Mouse (Mus musculus): ENCODE results near the gene Dclre1c. TPM values are rescaled to one million over a fixed set of nuclear protein-coding genes. Genes with fewer than 3 reads are reported as not detected.
"Not testable (repeated sequence)": the region's sequence is repeated elsewhere in the genome, so short reads cannot be mapped to it uniquely, and the experiment has no call there.

Dclre1c gene
- polyA plus RNA-seq (2012; rRNA removed) = 9.2 and 9.5 TPM in 2 replicates

- TF ChIP-seq POLR2A (IDR thresholded peaks at IDR 0.05; ENCODE audit: borderline replicate concordance, insufficient read depth, low read length) (peak; percentile 43; the same call in 1 of the 2 replicates), CTCF (IDR thresholded peaks at IDR 0.05; ENCODE audit: borderline replicate concordance, insufficient read depth, low read depth, low read length) (no peak)
- DNase-seq = peak; percentile 81 to 85
- Histone ChIP-seq H3K4me3 (replicated peaks; ENCODE audit: insufficient read depth, low read depth, low read length) (peak within 1 kb of the TSS; percentile 97), H3K4me1 (ENCODE audit: control insufficient read depth, insufficient read depth, low read length) (no peaks in the 10 kb centered on the region), H3K27ac (ENCODE audit: insufficient read depth, low read length) (no peak within 1 kb of the TSS), H3K27me3 (ENCODE audit: control insufficient read depth, insufficient read depth, low read length) (no peaks in the 10 kb centered on the region)
- under 1% methylated on average over 29 of the region's 29 CpGs for whole genome bisulfite sequencing
These were observed at the start of gene Dclre1c for GRCm38 (mm10) chr2:3423841-3424578. Dclre1c (plus strand) TSS chr2:3424131.

GRCm38 (mm10) chr2:3387105-3387860 is 36.6 kb upstream of the Dclre1c start:
- Histone ChIP-seq H3K27ac (ENCODE audit: insufficient read depth, low read length) (no peak overlapping the region), H3K4me3 (replicated peaks; ENCODE audit: insufficient read depth, low read depth, low read length) (no peak overlapping the region), H3K4me1 (ENCODE audit: control insufficient read depth, insufficient read depth, low read length) (no peaks in the 10 kb centered on the region), H3K27me3 (ENCODE audit: control insufficient read depth, insufficient read depth, low read length) (no peaks in the 10 kb centered on the region)
- WGBS = 73% methylated on average over 6 of the region's 6 CpGs
- DNase-seq = no peak
- TF ChIP-seq POLR2A (IDR thresholded peaks at IDR 0.05; ENCODE audit: borderline replicate concordance, insufficient read depth, low read length) (no peak), CTCF (IDR thresholded peaks at IDR 0.05; ENCODE audit: borderline replicate concordance, insufficient read depth, low read depth, low read length) (no peak)

GRCm38 (mm10) chr2:3391945-3392344 is 32.0 kb upstream of the Dclre1c start:
- Histone ChIP-seq H3K4me3 (replicated peaks; ENCODE audit: insufficient read depth, low read depth, low read length) (no peak overlapping the region), H3K27ac (ENCODE audit: insufficient read depth, low read length) (no peak overlapping the region), H3K4me1 (ENCODE audit: control insufficient read depth, insufficient read depth, low read length) (no peaks in the 10 kb centered on the region), H3K27me3 (ENCODE audit: control insufficient read depth, insufficient read depth, low read length) (no peaks in the 10 kb centered on the region)
- no peak for DNase-seq
- 78% methylated on average over 2 of the region's 2 CpGs for WGBS
- TF ChIP-seq CTCF (IDR thresholded peaks at IDR 0.05; ENCODE audit: borderline replicate concordance, insufficient read depth, low read depth, low read length) (no peak), POLR2A (IDR thresholded peaks at IDR 0.05; ENCODE audit: borderline replicate concordance, insufficient read depth, low read length) (no peak)

GRCm38 (mm10) chr2:3397110-3397509 is 26.8 kb upstream of the Dclre1c start, which contains the start of gene Olah:
Olah (minus strand) TSS chr2:3397210.
- not testable (repeated sequence) for H3K27me3 ChIP-seq (ENCODE audit: control insufficient read depth, insufficient read depth, low read length); DNase-seq; H3K27ac ChIP-seq (ENCODE audit: insufficient read depth, low read length); H3K4me1 ChIP-seq (ENCODE audit: control insufficient read depth, insufficient read depth, low read length); H3K4me3 ChIP-seq (replicated peaks; ENCODE audit: insufficient read depth, low read depth, low read length)
- WGBS = 69% methylated on average over 10 of the region's 10 CpGs

DNA sequence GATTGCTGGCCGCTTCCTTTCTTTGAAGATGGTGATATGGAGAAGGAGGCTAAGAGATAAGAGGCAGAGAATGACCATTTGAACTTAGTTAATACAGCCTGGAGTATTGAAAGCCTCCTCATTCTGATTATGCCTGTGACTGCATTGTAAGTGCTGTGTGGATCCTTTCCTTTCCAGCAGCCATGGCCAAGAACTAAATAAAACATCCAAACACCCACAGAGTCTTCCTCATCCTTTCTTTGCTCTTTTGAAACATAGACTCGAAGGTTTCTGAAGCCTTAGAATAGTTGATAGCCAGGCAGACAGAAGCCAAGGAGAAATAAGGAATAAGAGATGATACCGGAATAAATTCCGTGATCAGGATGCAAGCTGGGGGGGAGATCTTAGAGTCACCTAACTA is 17.9 kb upstream of the Dclre1c start:
- no peak for TF ChIP-seq CTCF (IDR thresholded peaks at IDR 0.05; ENCODE audit: borderline replicate concordance, insufficient read depth, low read depth, low read length)
- TF ChIP-seq POLR2A (IDR thresholded peaks at IDR 0.05; ENCODE audit: borderline replicate concordance, insufficient read depth, low read length) = no peak
- no peaks in the 10 kb centered on the region for H3K27me3 ChIP-seq (ENCODE audit: control insufficient read depth, insufficient read depth, low read length)
- H3K4me1 ChIP-seq (ENCODE audit: control insufficient read depth, insufficient read depth, low read length) = no peaks in the 10 kb centered on the region
- H3K27ac ChIP-seq (ENCODE audit: insufficient read depth, low read length) = no peak overlapping the region
- WGBS = 82% methylated on average over 4 of the region's 4 CpGs
- no peak for DNase-seq
- H3K4me3 ChIP-seq (replicated peaks; ENCODE audit: insufficient read depth, low read depth, low read length) = no peak overlapping the region

DNA sequence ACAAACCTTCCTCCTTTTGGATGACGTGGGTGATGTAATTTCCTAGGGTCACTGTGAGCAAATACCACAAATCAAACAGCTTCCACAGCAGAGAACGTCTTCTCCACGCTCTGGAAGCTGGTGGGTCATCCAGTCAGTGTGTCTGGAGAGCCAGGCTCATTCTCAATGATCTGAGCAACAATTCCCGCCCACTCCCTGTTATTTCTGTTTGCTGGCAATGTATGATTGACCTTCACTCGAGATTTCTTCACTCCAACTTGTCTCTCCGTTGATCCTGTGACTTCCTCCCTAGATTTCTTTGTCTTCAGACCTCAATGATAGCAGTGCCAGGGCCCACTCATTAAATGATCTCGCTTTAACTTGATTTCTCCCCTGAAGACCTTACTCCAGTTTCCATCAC is 16.2 kb upstream of the Dclre1c start:
- Histone ChIP-seq H3K4me1 (ENCODE audit: control insufficient read depth, insufficient read depth, low read length) (no peaks in the 10 kb centered on the region), H3K27me3 (ENCODE audit: control insufficient read depth, insufficient read depth, low read length) (no peaks in the 10 kb centered on the region), H3K27ac (ENCODE audit: insufficient read depth, low read length) (no peak overlapping the region), H3K4me3 (replicated peaks; ENCODE audit: insufficient read depth, low read depth, low read length) (no peak overlapping the region)
- 79% methylated on average over 7 of the region's 7 CpGs for WGBS
- no peak for DNase-seq
- TF ChIP-seq CTCF (IDR thresholded peaks at IDR 0.05; ENCODE audit: borderline replicate concordance, insufficient read depth, low read depth, low read length) (no peak), POLR2A (IDR thresholded peaks at IDR 0.05; ENCODE audit: borderline replicate concordance, insufficient read depth, low read length) (no peak)

- H3K27me3 ChIP-seq (ENCODE audit: control insufficient read depth, insufficient read depth, low read length) = no peaks in the 10 kb centered on the region
- H3K4me1 ChIP-seq (ENCODE audit: control insufficient read depth, insufficient read depth, low read length) = no peaks in the 10 kb centered on the region
- H3K27ac ChIP-seq (ENCODE audit: insufficient read depth, low read length) = no peak overlapping the region
- 37% methylated on average over 4 of the region's 4 CpGs for WGBS
- no peak overlapping the region for H3K4me3 ChIP-seq (replicated peaks; ENCODE audit: insufficient read depth, low read depth, low read length)
- DNase-seq = peak; percentile 17 to 36
- TF ChIP-seq POLR2A (IDR thresholded peaks at IDR 0.05; ENCODE audit: borderline replicate concordance, insufficient read depth, low read length) = no peak
- TF ChIP-seq CTCF (IDR thresholded peaks at IDR 0.05; ENCODE audit: borderline replicate concordance, insufficient read depth, low read depth, low read length) = peak; percentile 54; the same call in 1 of the 2 replicates
These were observed 9.7 kb upstream of the Dclre1c start for GRCm38 (mm10) chr2:3414241-3414640.

DNA sequence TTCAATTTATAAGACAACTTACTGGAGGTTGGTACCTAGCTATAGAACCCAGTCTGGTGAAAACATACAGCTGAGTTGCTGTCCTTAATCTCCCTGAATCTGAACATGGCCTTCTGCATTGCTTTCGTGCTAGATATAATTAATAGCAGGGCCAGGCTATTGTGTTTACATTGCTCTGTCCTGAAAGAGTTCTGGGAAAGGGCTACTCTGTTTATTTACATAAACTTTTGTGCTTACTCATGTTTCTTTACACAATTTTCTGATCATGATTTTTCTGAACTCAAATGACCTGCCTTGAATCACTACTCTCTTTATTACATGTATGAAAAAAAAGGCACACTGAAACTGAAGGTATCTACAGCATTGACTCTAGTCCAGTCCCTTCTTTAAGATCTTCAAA is 8.3 kb upstream of the Dclre1c start:
- TF ChIP-seq POLR2A (IDR thresholded peaks at IDR 0.05; ENCODE audit: borderline replicate concordance, insufficient read depth, low read length) (no peak), CTCF (IDR thresholded peaks at IDR 0.05; ENCODE audit: borderline replicate concordance, insufficient read depth, low read depth, low read length) (no peak)
- WGBS = 73% methylated on average over 1 of the region's 1 CpGs

More for the DNA sequence above, 8.3 kb upstream of the Dclre1c start:
- H3K27ac ChIP-seq (ENCODE audit: insufficient read depth, low read length) = no peak overlapping the region
- H3K4me1 ChIP-seq (ENCODE audit: control insufficient read depth, insufficient read depth, low read length) = no peaks in the 10 kb centered on the region
- H3K27me3 ChIP-seq (ENCODE audit: control insufficient read depth, insufficient read depth, low read length) = no peaks in the 10 kb centered on the region
- H3K4me3 ChIP-seq (replicated peaks; ENCODE audit: insufficient read depth, low read depth, low read length) = no peak overlapping the region
- no peak for DNase-seq

All from cerebellum, adult 2 months (tissue).